Mouse (Mus musculus): ENCODE results near the gene Stat4. TPM values are rescaled to one million over a fixed set of nuclear protein-coding genes. Genes with fewer than 3 reads are reported as not detected.

The Stat4 gene
- polyA plus RNA-seq, 1 experiment from 2014 or later, result 0.24 TPM

GRCm38 (mm10) chr1:52066276-52066675 lies 79.3 kb downstream of the Stat4 start:
- H3K36me3 ChIP-seq (ENCODE audit: control insufficient read depth, insufficient read depth, low read length), result no peaks in the 10 kb centered on the region
- H3K4me1 ChIP-seq (ENCODE audit: control insufficient read depth, insufficient read depth, low read length), result no peaks in the 10 kb centered on the region
- ATAC-seq (ENCODE audit: low read depth), result no peak
- H3K9me3 ChIP-seq (ENCODE audit: control insufficient read depth, low read length), result no peaks in the 10 kb centered on the region
- 98% methylated on average over 1 of the region's 1 CpGs for WGBS
- H3K27me3 ChIP-seq (ENCODE audit: control insufficient read depth, insufficient read depth, low read length), result no peaks in the 10 kb centered on the region
- H3K9ac ChIP-seq (replicated peaks; ENCODE audit: low read depth, low read length), result no peak overlapping the region
- H3K4me2 ChIP-seq (ENCODE audit: low read depth, low read length), result no peak overlapping the region
- H3K4me3 ChIP-seq (ENCODE audit: low read depth, low read length), result no peak overlapping the region
- H3K27ac ChIP-seq (ENCODE audit: low read depth, low read length), result no peak overlapping the region

DNA sequence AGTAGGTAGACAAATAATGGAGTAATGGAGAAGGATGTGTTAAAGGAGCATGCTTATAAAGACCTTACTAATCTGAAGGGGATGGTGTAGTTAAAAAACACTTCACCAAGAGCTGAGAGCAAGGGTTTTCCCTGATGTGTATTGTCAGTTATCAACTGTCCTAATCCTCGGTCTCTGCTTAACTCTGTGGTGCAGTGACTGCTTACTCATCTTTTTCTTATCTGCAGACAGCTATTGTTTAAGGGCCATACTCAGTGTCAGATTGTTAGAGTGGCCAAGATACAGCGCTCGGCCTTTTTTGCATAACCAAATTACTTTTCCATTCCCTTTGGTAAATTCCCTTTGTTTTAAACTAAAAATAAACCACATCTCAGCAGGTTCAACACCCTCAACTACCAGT lies 79.7 kb downstream of the Stat4 start:
- Histone ChIP-seq H3K4me1 (ENCODE audit: control insufficient read depth, insufficient read depth, low read length) (no peaks in the 10 kb centered on the region), H3K27me3 (ENCODE audit: control insufficient read depth, insufficient read depth, low read length) (no peaks in the 10 kb centered on the region), H3K27ac (ENCODE audit: low read depth, low read length) (no peak overlapping the region), H3K4me3 (ENCODE audit: low read depth, low read length) (no peak overlapping the region), H3K36me3 (ENCODE audit: control insufficient read depth, insufficient read depth, low read length) (no peaks in the 10 kb centered on the region), H3K9me3 (ENCODE audit: control insufficient read depth, low read length) (no peaks in the 10 kb centered on the region), H3K4me2 (ENCODE audit: low read depth, low read length) (no peak overlapping the region), H3K9ac (replicated peaks; ENCODE audit: low read depth, low read length) (no peak overlapping the region)
- no peak for ATAC-seq (ENCODE audit: low read depth)
- 88% methylated on average over 3 of the region's 3 CpGs for WGBS

DNA sequence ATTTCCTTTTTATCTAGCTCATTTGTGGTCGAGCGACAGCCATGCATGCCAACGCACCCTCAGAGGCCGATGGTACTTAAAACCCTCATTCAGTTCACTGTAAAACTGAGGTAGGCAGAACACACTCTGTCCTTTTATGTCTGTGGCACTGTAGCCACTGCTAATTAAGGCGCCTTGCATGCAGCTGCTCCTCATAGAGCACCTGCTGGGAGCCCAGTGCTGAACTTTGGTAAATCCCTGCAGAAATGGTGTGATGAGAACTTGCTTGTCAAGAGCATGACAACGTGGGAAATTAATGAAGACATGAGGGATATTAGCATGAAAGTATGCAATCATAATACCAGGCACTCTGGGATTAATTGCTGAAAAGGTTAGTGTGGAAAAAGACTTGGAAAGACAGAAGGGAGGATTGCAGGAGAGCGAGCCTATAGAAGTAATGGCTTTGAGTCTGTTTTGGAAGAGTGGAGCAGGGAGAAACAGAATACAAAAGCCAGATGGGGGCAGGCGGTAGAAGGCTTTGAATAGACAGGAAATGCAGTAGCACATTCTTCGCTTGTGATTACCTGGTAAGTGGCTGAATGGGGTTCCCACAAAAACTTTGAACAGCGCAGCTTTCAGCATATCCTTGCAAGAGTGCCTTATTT lies 92.9 kb downstream of the Stat4 start:
- ATAC-seq (ENCODE audit: low read depth), result peak; percentile 87
- H3K27ac ChIP-seq (ENCODE audit: low read depth, low read length), result no peak overlapping the region
- no peaks in the 10 kb centered on the region for H3K27me3 ChIP-seq (ENCODE audit: control insufficient read depth, insufficient read depth, low read length)
- peaks cover 7% of the 10 kb centered on the region for H3K4me1 ChIP-seq (ENCODE audit: control insufficient read depth, insufficient read depth, low read length)
- H3K36me3 ChIP-seq (ENCODE audit: control insufficient read depth, insufficient read depth, low read length), result no peaks in the 10 kb centered on the region
- no peaks in the 10 kb centered on the region for H3K9me3 ChIP-seq (ENCODE audit: control insufficient read depth, low read length)
- WGBS, result 6% methylated on average over 10 of the region's 10 CpGs
- no peak overlapping the region for H3K4me3 ChIP-seq (ENCODE audit: low read depth, low read length)
- H3K9ac ChIP-seq (replicated peaks; ENCODE audit: low read depth, low read length), result no peak overlapping the region
- no peak overlapping the region for H3K4me2 ChIP-seq (ENCODE audit: low read depth, low read length)

- H3K27me3 ChIP-seq (ENCODE audit: control insufficient read depth, insufficient read depth, low read length), result no peaks in the 10 kb centered on the region
- peaks cover 7% of the 10 kb centered on the region for H3K4me1 ChIP-seq (ENCODE audit: control insufficient read depth, insufficient read depth, low read length)
- no peaks in the 10 kb centered on the region for H3K36me3 ChIP-seq (ENCODE audit: control insufficient read depth, insufficient read depth, low read length)
- no peak overlapping the region for H3K4me2 ChIP-seq (ENCODE audit: low read depth, low read length)
- no peak overlapping the region for H3K4me3 ChIP-seq (ENCODE audit: low read depth, low read length)
- H3K27ac ChIP-seq (ENCODE audit: low read depth, low read length), result no peak overlapping the region
- H3K9me3 ChIP-seq (ENCODE audit: control insufficient read depth, low read length), result no peaks in the 10 kb centered on the region
- ATAC-seq (ENCODE audit: low read depth), result no peak
- H3K9ac ChIP-seq (replicated peaks; ENCODE audit: low read depth, low read length), result no peak overlapping the region
- WGBS, result 7% methylated on average over 8 of the region's 8 CpGs
Observed at GRCm38 (mm10) chr1:52080375-52080774, 93.4 kb downstream of the Stat4 start.

- Histone ChIP-seq H3K4me2 (ENCODE audit: low read depth, low read length) (no peak overlapping the region), H3K36me3 (ENCODE audit: control insufficient read depth, insufficient read depth, low read length) (no peaks in the 10 kb centered on the region), H3K9ac (replicated peaks; ENCODE audit: low read depth, low read length) (no peak overlapping the region), H3K27me3 (ENCODE audit: control insufficient read depth, insufficient read depth, low read length) (no peaks in the 10 kb centered on the region), H3K27ac (ENCODE audit: low read depth, low read length) (no peak overlapping the region), H3K4me1 (ENCODE audit: control insufficient read depth, insufficient read depth, low read length) (no peaks in the 10 kb centered on the region), H3K4me3 (ENCODE audit: low read depth, low read length) (no peak overlapping the region), H3K9me3 (ENCODE audit: control insufficient read depth, low read length) (no peaks in the 10 kb centered on the region)
- ATAC-seq (ENCODE audit: low read depth), result peak; percentile 34; the same call in 1 of the 2 replicates
- 43% methylated on average over 4 of the region's 4 CpGs for WGBS
Observed at GRCm38 (mm10) chr1:52086236-52086635, 99.3 kb downstream of the Stat4 start.

- H3K27me3 ChIP-seq (ENCODE audit: control insufficient read depth, insufficient read depth, low read length), result no peaks in the 10 kb centered on the region
- H3K36me3 ChIP-seq (ENCODE audit: control insufficient read depth, insufficient read depth, low read length), result no peaks in the 10 kb centered on the region
- H3K9me3 ChIP-seq (ENCODE audit: control insufficient read depth, low read length), result no peaks in the 10 kb centered on the region
- no peak overlapping the region for H3K27ac ChIP-seq (ENCODE audit: low read depth, low read length)
- no peak overlapping the region for H3K4me3 ChIP-seq (ENCODE audit: low read depth, low read length)
- 83% methylated on average over 1 of the region's 1 CpGs for WGBS
- H3K4me2 ChIP-seq (ENCODE audit: low read depth, low read length), result no peak overlapping the region
- H3K4me1 ChIP-seq (ENCODE audit: control insufficient read depth, insufficient read depth, low read length), result no peaks in the 10 kb centered on the region
- ATAC-seq (ENCODE audit: low read depth), result no peak
- H3K9ac ChIP-seq (replicated peaks; ENCODE audit: low read depth, low read length), result no peak overlapping the region
Observed at GRCm38 (mm10) chr1:52087128-52087527, 100.2 kb downstream of the Stat4 start.

DNA sequence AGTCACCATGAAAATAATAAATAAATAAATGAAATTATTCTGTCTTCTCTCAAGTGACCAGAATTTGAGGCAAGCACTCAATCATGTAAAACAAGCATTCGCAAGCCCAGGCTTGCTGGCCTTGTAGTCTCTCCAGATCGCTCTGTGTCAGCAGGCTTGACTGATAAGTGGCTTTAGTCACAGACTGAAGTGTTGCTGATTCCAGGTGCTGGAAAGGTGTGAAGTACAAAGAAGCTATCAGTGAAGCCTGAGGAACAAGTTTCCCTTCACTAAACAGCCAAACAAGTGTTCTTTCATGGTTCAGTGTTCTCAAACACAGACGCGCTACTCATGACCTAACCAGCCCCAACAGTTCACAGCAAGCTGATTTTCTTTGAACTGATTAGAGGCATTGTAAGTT lies 101.7 kb downstream of the Stat4 start:
- Histone ChIP-seq H3K4me3 (ENCODE audit: low read depth, low read length) (no peak overlapping the region), H3K9ac (replicated peaks; ENCODE audit: low read depth, low read length) (no peak overlapping the region), H3K36me3 (ENCODE audit: control insufficient read depth, insufficient read depth, low read length) (no peaks in the 10 kb centered on the region), H3K27ac (ENCODE audit: low read depth, low read length) (no peak overlapping the region), H3K9me3 (ENCODE audit: control insufficient read depth, low read length) (no peaks in the 10 kb centered on the region), H3K4me2 (ENCODE audit: low read depth, low read length) (no peak overlapping the region), H3K27me3 (ENCODE audit: control insufficient read depth, insufficient read depth, low read length) (no peaks in the 10 kb centered on the region), H3K4me1 (ENCODE audit: control insufficient read depth, insufficient read depth, low read length) (no peaks in the 10 kb centered on the region)
- ATAC-seq (ENCODE audit: low read depth), result no peak
- 91% methylated on average over 4 of the region's 4 CpGs for WGBS

- Histone ChIP-seq H3K36me3 (ENCODE audit: control insufficient read depth, insufficient read depth, low read length) (no peaks in the 10 kb centered on the region), H3K9me3 (ENCODE audit: control insufficient read depth, low read length) (no peaks in the 10 kb centered on the region), H3K9ac (replicated peaks; ENCODE audit: low read depth, low read length) (no peak overlapping the region), H3K27ac (ENCODE audit: low read depth, low read length) (no peak overlapping the region), H3K4me2 (ENCODE audit: low read depth, low read length) (no peak overlapping the region), H3K4me1 (ENCODE audit: control insufficient read depth, insufficient read depth, low read length) (no peaks in the 10 kb centered on the region), H3K27me3 (ENCODE audit: control insufficient read depth, insufficient read depth, low read length) (no peaks in the 10 kb centered on the region), H3K4me3 (ENCODE audit: low read depth, low read length) (no peak overlapping the region)
- 73% methylated on average over 3 of the region's 3 CpGs for WGBS
- ATAC-seq (ENCODE audit: low read depth), result no peak
Observed at GRCm38 (mm10) chr1:52098618-52099232, 111.8 kb downstream of the Stat4 start.

- no peak overlapping the region for H3K9ac ChIP-seq (replicated peaks; ENCODE audit: low read depth, low read length)
- H3K36me3 ChIP-seq (ENCODE audit: control insufficient read depth, insufficient read depth, low read length), result no peaks in the 10 kb centered on the region
- no peak for ATAC-seq (ENCODE audit: low read depth)
- H3K27ac ChIP-seq (ENCODE audit: low read depth, low read length), result no peak overlapping the region
- H3K4me2 ChIP-seq (ENCODE audit: low read depth, low read length), result no peak overlapping the region
- H3K27me3 ChIP-seq (ENCODE audit: control insufficient read depth, insufficient read depth, low read length), result no peaks in the 10 kb centered on the region
- 76% methylated on average over 6 of the region's 6 CpGs for WGBS
- H3K4me1 ChIP-seq (ENCODE audit: control insufficient read depth, insufficient read depth, low read length), result no peaks in the 10 kb centered on the region
- H3K9me3 ChIP-seq (ENCODE audit: control insufficient read depth, low read length), result no peaks in the 10 kb centered on the region
- no peak overlapping the region for H3K4me3 ChIP-seq (ENCODE audit: low read depth, low read length)
Observed at GRCm38 (mm10) chr1:52100496-52100895, 113.5 kb downstream of the Stat4 start.
